Mouse (Mus musculus) ES-Bruce4 (cell line): ENCODE measurements around the gene Fgfr2. TPM values are rescaled to one million over a fixed set of nuclear protein-coding genes. Genes with fewer than 3 reads are reported as not detected.

Experiments used
- H3K27ac ChIP-seq: 2 replicates; pipeline ENCODE4 v1.5.1; 2012; ENCODE audit warnings: low read length, inconsistent platforms; ENCODE audit not compliant: insufficient read depth
- H3K27me3 ChIP-seq: 2 replicates; pipeline ENCODE4 v1.6.1; 2012; ENCODE audit warnings: mild to moderate bottlenecking, low read length, inconsistent platforms; ENCODE audit not compliant: control insufficient read depth, poor library complexity, insufficient read depth, severe bottlenecking
- H3K36me3 ChIP-seq: 2 replicates; pipeline ENCODE4 v1.6.1; 2012; ENCODE audit warnings: inconsistent platforms, mild to moderate bottlenecking, low read length, moderate library complexity; ENCODE audit not compliant: control insufficient read depth, poor library complexity, insufficient read depth, severe bottlenecking
- H3K4me1 ChIP-seq: one replicate; pipeline ENCODE4 v1.8.1; 2011; ENCODE audit warnings: low read length; ENCODE audit not compliant: control insufficient read depth, insufficient read depth
- H3K4me3 ChIP-seq: 2 replicates; pipeline ENCODE4 v1.5.1; 2011; ENCODE audit warnings: low read depth, mild to moderate bottlenecking, low read length
- H3K9ac ChIP-seq: 2 replicates; pipeline ENCODE4 v1.6.1; 2012; ENCODE audit warnings: low read depth, mild to moderate bottlenecking, inconsistent platforms; ENCODE audit not compliant: poor library complexity, severe bottlenecking
- H3K9me3 ChIP-seq: replicated peaks from 2 replicates; pipeline ENCODE4 v1.6.1; 2012; ENCODE audit warnings: mild to moderate bottlenecking, low read length, inconsistent platforms; ENCODE audit not compliant: control insufficient read depth, poor library complexity, insufficient read depth, severe bottlenecking
- CTCF ChIP-seq: IDR thresholded peaks from one replicate; pipeline ENCODE4 v1.8.1; 2011; ENCODE audit warnings: low read depth, low read length
- EP300 ChIP-seq: IDR thresholded peaks from 2 replicates; pipeline ENCODE4 v1.6.1; 2011; ENCODE audit warnings: low read depth, low read length; ENCODE audit not compliant: insufficient read depth
- POLR2A ChIP-seq: IDR thresholded peaks from one replicate; pipeline ENCODE4 v1.8.1; 2011; ENCODE audit warnings: low read length; ENCODE audit not compliant: insufficient read depth
- polyA plus RNA-seq: library from polyadenylated mRNA; stranded (reverse); fragments of >200 nt; gene quantifications from 2 replicates; pipeline ENCODE4 v1.2.4, GENCODE M21; 2011; ENCODE audit warnings: low read depth; ENCODE audit not compliant: missing spikeins, insufficient read depth, insufficient read length

Fgfr2 gene
- polyA plus RNA-seq, 1 experiment = 34.8 TPM

- H3K9me3 ChIP-seq = no peaks in the 10 kb centered on the region
- TF ChIP-seq EP300 (no peak), CTCF (no peak), POLR2A (no peak)
- H3K27me3 ChIP-seq = no peaks in the 10 kb centered on the region
- no peak overlapping the region for H3K27ac ChIP-seq
- H3K36me3 ChIP-seq = peaks cover 2% of the 10 kb centered on the region
- H3K4me3 ChIP-seq = no peak overlapping the region
- H3K4me1 ChIP-seq = no peaks in the 10 kb centered on the region
- H3K9ac ChIP-seq = no peak overlapping the region
These were observed 557.3 kb downstream of the Fgfr2 start for GRCm38 (mm10) chr7:132565831-132566230.

GRCm38 (mm10) chr7:132559138-132559766 is 563.9 kb downstream of the Fgfr2 start:
- Histone ChIP-seq H3K9me3 (no peaks in the 10 kb centered on the region), H3K27ac (no peak overlapping the region), H3K36me3 (peaks cover 4% of the 10 kb centered on the region), H3K4me3 (no peak overlapping the region), H3K9ac (no peak overlapping the region), H3K27me3 (no peaks in the 10 kb centered on the region), H3K4me1 (no peaks in the 10 kb centered on the region)
- TF ChIP-seq POLR2A (no peak), CTCF (no peak), EP300 (no peak)

- no peaks in the 10 kb centered on the region for H3K9me3 ChIP-seq
- no peak overlapping the region for H3K4me3 ChIP-seq
- H3K36me3 ChIP-seq = peaks cover 4% of the 10 kb centered on the region; the same call in 1 of the 2 replicates
- H3K4me1 ChIP-seq = no peaks in the 10 kb centered on the region
- no peak overlapping the region for H3K27ac ChIP-seq
- no peaks in the 10 kb centered on the region for H3K27me3 ChIP-seq
- no peak for TF ChIP-seq POLR2A
- TF ChIP-seq EP300 = no peak
- no peak for TF ChIP-seq CTCF
- no peak overlapping the region for H3K9ac ChIP-seq
These were observed 564.9 kb downstream of the Fgfr2 start for GRCm38 (mm10) chr7:132558141-132558736.

GRCm38 (mm10) chr7:132556575-132556974 is 566.6 kb downstream of the Fgfr2 start:
- H3K9me3 ChIP-seq = no peaks in the 10 kb centered on the region
- no peak overlapping the region for H3K9ac ChIP-seq
- TF ChIP-seq CTCF (no peak), EP300 (no peak), POLR2A (no peak)
- H3K4me1 ChIP-seq = no peaks in the 10 kb centered on the region
- no peak overlapping the region for H3K4me3 ChIP-seq
- H3K27ac ChIP-seq = no peak overlapping the region
- no peaks in the 10 kb centered on the region for H3K27me3 ChIP-seq
- peaks cover 4% of the 10 kb centered on the region; the same call in 1 of the 2 replicates for H3K36me3 ChIP-seq

GRCm38 (mm10) chr7:132555911-132556310 is 567.2 kb downstream of the Fgfr2 start:
- no peak overlapping the region for H3K27ac ChIP-seq
- no peak for TF ChIP-seq POLR2A
- no peak for TF ChIP-seq CTCF
- no peak for TF ChIP-seq EP300
- H3K9ac ChIP-seq = no peak overlapping the region
- no peaks in the 10 kb centered on the region for H3K27me3 ChIP-seq
- H3K36me3 ChIP-seq = peaks cover 4% of the 10 kb centered on the region; the same call in 1 of the 2 replicates
- no peaks in the 10 kb centered on the region for H3K4me1 ChIP-seq
- H3K4me3 ChIP-seq = no peak overlapping the region
- no peaks in the 10 kb centered on the region for H3K9me3 ChIP-seq

- no peak for TF ChIP-seq EP300
- no peak for TF ChIP-seq CTCF
- TF ChIP-seq POLR2A = no peak
- 0 out of 2 replicates have a peak, but pooled peaks cover 2% of the 10 kb centered on the region for H3K36me3 ChIP-seq
- H3K9me3 ChIP-seq = no peaks in the 10 kb centered on the region
- no peak overlapping the region for H3K4me3 ChIP-seq
- no peaks in the 10 kb centered on the region for H3K4me1 ChIP-seq
- H3K9ac ChIP-seq = no peak overlapping the region
- no peak overlapping the region for H3K27ac ChIP-seq
- H3K27me3 ChIP-seq = no peaks in the 10 kb centered on the region
These were observed 569.1 kb downstream of the Fgfr2 start for GRCm38 (mm10) chr7:132554091-132554490.
